Mouse (Mus musculus): ENCODE measurements around the gene Nxnl2.

Gene Nxnl2

GRCm38 (mm10) chr13:51170691-51171680 lies at the start of gene Nxnl2:
Nxnl2 (plus strand) TSS chr13:51171022.
- DNase-seq (ENCODE audit: extremely low spot score, low read depth, low spot score): no peak

DNA sequence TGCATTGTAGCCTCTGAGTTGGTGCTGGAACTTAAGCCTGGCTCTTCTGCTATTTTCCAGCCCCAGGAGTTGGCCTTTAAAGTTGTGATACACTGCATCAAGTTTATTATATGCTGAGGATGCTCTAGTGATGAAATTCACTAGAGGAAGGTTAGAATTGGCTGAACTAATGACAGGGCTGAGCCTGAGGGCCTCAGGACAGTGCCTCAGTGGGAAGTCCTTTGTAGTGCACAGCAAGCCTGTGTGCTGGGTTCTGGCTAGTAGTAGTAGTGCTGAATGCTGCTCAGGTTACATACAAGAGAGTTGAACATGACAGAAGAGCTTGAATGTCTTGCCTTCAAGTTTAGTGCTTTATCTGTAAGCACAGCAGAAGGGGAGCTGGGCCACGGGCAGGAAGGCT lies 48.9 kb upstream of the Nxnl2 start:
- no peak for DNase-seq (ENCODE audit: extremely low spot score, low read depth, low spot score)

DNA sequence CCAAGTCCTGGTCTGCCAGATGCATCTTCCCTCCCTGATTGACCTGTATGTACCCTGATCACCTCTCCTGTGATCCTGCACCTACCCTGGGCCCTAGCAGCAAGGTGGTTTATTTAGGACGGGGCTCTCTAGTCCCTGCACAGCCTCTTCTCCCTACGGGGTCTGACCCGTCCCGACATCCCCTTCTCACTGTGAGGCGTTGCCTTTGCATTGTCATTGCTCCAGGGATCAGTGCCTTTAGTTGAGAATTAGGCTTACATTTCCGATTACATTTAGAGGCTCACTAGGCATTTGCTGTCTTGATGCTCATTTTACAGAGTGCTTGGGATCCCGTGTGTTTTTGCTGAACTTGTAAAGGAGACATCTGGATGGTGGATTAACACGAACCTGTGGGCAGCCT lies 48.1 kb upstream of the Nxnl2 start:
- no peak for DNase-seq (ENCODE audit: extremely low spot score, low read depth, low spot score)

DNA sequence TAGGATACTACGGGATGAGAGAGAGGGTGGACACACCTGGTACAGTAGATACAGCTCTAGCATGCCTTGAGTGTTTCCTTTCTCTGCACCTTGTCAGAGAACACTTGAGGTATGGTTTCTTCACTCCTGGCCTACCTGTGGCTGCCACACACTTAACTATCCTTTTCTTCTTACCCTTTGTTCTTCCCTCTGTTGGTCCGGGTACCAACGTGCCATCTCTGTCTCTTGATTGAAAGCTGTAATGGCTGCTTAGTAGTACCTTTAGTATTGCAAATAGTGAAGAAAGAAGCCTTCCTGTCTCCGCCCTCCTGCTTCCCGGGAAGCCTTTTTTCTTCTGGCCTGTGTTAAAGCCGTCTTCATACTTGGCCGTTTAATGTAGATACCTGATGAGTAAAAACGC lies 45.5 kb upstream of the Nxnl2 start:
- DNase-seq (ENCODE audit: extremely low spot score, low read depth, low spot score): no peak

DNA sequence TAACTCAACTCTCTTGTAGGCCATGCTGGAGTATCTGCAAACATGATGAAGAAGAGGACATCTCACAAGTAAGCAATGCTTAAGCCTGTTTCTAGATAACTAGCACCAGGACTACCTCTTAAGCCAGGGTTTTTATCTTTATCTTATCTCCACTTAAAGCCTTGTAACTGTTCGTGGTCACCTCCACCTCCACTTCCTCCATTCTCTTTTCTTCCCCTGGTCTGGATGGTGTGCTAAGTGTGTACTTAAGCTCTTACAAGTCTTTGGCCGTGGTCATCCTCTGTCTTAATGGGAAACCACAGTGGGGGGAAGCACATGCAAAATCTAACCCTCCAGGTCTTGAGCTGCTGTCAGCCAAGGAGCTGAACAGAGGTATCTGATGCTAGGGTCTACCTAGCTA lies 42.9 kb upstream of the Nxnl2 start:
- no peak for DNase-seq (ENCODE audit: extremely low spot score, low read depth, low spot score)

DNA sequence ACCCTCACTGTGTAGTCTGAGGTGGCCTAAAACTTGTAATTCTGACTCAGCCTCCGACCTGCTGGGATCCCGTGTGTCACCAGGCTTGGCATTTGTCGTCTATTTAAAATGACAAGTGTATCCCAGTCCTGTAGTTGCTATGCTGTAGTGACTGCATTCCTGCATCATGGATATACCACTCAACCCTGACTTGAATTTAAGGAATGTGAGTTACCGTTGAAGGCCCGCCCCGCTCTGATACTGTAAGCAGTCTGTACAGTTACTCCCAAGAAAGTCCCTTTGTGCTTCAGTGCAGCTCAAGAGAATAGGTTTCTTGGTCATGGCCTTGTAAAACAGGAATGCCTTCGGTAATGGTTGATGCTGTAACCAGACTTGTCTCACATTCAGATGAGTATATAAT lies 42.4 kb upstream of the Nxnl2 start:
- DNase-seq (ENCODE audit: extremely low spot score, low read depth, low spot score): no peak

DNA sequence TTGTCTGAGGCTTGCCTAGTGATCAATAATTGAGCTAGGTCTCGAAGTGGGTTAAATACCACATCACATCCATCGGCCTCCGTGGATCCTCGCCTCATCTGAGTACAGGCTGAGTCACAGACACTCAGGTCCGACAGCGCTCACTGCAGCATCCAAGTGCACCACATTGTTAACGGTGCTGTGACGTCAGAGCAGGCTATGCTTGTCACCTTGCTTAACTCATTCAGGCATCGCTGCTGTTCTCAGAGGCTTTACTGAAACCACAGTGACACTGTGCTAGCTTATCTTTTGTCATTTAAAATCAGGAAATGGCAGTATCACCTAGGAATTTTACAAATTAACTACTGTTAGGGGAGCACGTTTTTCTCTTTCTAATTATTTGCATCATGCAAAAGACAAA lies 39.6 kb upstream of the Nxnl2 start:
- DNase-seq (ENCODE audit: extremely low spot score, low read depth, low spot score): no peak

DNA sequence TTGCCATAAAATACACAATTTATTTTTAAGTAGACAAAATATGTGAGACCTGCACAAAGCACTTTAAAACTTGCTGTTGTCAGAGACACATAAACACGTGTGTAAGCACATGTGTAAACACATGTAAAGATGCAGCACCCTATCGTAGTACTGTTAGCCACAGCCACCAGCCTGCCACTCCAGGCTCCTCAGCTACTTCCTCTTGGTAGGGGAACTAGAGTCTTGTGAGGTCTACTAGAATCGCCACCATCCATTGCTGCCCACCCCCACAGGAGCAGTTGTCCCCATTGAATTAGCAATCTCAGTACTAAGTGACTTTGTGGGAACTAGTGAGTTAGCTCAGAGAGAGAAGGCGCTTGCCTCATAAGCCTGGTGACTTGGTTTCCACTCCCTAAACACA lies 34.5 kb upstream of the Nxnl2 start:
- no peak for DNase-seq (ENCODE audit: extremely low spot score, low read depth, low spot score)

- no peak for DNase-seq (ENCODE audit: extremely low spot score, low read depth, low spot score)
These were observed 33.7 kb upstream of the Nxnl2 start for GRCm38 (mm10) chr13:51136996-51137701.

DNA sequence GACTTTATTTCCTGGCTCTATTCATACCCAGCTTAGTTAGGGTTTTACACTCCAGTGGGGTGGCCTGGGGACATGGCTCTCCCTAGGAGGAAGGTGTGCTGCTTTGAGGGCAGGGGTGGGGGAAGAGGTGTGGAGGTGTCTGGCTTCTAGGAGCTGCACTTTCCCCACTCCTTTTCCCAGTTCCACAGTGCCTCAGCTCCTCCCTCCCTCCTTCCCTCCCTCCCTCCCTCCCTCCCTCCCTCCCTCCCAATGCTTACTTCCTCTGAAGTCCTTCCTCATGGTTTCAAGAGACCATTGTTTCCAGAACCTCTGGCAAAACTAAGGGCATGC lies 33.2 kb upstream of the Nxnl2 start:
- no peak for DNase-seq (ENCODE audit: extremely low spot score, low read depth, low spot score)

GRCm38 (mm10) chr13:51147106-51147505 lies 23.7 kb upstream of the Nxnl2 start:
- DNase-seq (ENCODE audit: extremely low spot score, low read depth, low spot score): no peak

- no peak for DNase-seq (ENCODE audit: extremely low spot score, low read depth, low spot score)
These were observed 17.7 kb upstream of the Nxnl2 start for GRCm38 (mm10) chr13:51152966-51153669.

- DNase-seq (ENCODE audit: extremely low spot score, low read depth, low spot score): no peak
These were observed 17.2 kb upstream of the Nxnl2 start for GRCm38 (mm10) chr13:51153670-51154030.

GRCm38 (mm10) chr13:51155178-51156013 lies 15.4 kb upstream of the Nxnl2 start:
- no peak for DNase-seq (ENCODE audit: extremely low spot score, low read depth, low spot score)

- no peak for DNase-seq (ENCODE audit: extremely low spot score, low read depth, low spot score)
These were observed 14.8 kb upstream of the Nxnl2 start for GRCm38 (mm10) chr13:51156014-51156386.

DNA sequence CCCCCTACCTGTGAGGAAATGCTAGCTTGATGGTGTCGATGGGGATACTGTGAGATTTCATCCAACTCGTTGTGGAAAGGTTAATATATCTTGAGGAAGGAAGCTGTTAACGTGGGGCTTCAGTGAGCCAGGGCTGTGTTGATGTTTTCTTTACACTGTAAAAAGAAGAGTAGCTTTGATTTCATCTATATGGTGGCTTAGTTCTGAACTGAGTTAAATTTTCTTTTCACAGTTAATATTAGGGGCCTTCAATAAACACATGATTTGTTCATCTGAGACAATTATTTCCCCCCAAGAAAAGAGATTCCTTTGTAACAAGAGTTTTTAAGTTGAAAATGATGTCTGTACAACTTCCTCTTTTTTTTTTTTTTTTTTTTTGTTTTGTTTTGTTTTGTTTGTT lies 13.5 kb upstream of the Nxnl2 start:
- no peak for DNase-seq (ENCODE audit: extremely low spot score, low read depth, low spot score)

DNA sequence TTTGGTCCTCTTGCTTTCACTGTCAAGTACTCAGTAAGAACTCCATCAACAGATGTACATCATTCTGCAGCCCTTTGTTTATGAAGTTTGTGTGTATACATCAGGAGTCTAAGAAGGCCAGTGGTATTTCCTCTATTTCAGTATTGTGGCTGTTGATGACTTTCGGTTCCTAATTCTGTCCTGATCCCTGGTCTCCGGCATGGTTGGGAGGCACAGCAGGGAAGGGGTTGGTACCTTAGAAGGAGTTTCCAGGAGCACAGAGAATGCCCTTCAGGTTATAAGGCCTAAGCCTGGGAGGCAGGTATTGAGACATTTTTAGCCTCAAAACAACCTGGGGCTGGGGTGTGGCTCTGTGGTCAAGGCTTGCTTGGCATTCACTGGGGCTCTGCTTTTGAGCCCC lies 9.2 kb upstream of the Nxnl2 start:
- DNase-seq (ENCODE audit: extremely low spot score, low read depth, low spot score): no peak

DNA sequence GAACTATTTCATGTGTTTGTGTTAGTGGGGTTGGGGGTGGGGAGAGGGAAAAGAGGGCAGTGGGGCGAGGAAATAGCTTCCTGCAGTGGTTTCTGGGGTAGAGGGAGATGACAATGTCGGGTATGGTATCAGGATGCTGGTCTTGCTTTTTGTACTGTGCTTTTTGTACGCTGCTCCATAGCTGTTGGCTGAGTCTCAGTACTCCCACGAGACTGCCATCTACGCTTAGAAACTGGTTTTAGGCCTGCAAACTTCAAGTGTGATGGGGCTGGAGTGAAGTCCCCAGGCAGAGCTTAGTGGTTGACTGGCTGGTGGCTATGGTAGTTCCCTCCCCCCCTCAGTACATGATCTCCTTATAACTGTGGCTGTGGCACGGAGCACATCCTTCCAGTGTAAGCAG lies 8.6 kb upstream of the Nxnl2 start:
- DNase-seq (ENCODE audit: extremely low spot score, low read depth, low spot score): no peak

GRCm38 (mm10) chr13:51166711-51167110 lies 4.1 kb upstream of the Nxnl2 start:
- DNase-seq (ENCODE audit: extremely low spot score, low read depth, low spot score): no peak

GRCm38 (mm10) chr13:51170215-51170614 lies 607 bp upstream of the Nxnl2 start:
- no peak for DNase-seq (ENCODE audit: extremely low spot score, low read depth, low spot score)

DNA sequence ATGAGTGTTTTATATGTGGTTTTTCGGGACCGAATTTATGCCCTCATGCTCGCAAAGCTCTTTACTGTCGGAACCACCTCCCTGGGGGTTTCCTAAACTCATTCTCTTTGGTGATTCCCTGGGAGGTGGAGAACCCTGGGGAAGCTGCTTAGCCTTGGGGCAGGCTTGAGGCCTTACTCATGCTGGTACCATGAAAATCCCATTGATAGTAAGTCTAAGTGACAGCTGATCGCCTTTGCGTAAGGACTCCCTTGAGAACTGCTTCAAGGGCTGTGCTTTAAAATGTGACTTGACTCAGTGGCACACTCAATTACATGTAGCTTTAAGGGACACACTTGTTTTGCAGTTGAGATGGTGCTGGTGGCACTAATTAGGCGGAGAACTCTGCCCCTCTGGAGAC lies 1.8 kb downstream of the Nxnl2 start:
- DNase-seq (ENCODE audit: extremely low spot score, low read depth, low spot score): no peak
